Mouse (Mus musculus) retina, adult 2 months (tissue): ENCODE data around the gene Haghl.
A peak's percentile ranks its signal among the peaks of the same experiment; 100 is the strongest.
"Not testable (repeated sequence)": the region's sequence is repeated elsewhere in the genome, so short reads cannot be mapped to it uniquely, and the experiment has no call there.

Source experiments
- DNase-seq: peaks from one replicate; pipeline ENCODE4 v3.0.0-alpha.2; 2012; ENCODE audit warnings: low read depth, low spot score

The Haghl gene

DNA sequence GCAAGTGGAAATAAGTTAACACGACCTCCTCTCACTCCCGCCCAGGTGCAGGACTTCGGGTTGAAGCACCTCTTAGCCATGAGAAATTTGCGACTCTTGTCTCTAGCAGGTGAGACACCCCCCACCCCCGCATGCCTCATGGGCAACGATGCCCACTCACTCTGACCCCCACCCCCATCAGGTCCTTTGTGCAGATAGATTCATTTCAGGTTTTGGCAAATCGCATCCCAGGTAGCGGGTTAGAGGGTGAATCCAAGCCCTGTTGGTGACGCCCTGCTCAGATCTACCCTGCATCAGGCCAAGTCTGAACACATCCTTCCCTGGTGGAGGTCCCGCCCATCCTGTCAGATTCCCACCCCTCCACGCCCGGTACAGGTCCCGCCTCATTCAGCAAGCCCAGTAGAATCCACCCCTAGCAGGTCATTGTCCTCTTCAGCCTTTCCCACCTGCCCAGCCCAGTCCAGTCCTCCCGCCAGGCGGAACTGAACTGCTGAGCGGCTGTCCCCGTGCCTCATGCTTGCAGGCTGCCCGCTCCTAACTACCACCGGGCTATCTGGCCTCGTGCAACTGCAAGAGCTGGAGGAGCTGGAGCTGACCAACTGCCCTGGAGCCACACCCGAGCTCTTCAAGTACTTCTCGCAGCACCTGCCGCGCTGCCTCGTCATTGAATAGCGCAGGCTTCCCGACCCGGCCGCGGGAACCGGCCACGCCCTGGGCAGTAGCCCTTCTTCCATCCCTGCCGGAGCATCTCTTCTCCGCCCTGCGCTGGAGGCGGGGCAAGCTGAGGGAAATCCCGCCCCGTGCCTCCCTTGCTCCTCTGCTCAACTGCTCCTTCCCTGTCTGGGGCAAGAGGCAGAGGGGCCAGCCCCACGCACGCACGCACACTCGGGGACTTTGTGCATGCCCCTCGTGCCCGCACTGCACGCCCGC, 33.6 kb upstream of the Haghl start:
- DNase-seq: no peak

DNA sequence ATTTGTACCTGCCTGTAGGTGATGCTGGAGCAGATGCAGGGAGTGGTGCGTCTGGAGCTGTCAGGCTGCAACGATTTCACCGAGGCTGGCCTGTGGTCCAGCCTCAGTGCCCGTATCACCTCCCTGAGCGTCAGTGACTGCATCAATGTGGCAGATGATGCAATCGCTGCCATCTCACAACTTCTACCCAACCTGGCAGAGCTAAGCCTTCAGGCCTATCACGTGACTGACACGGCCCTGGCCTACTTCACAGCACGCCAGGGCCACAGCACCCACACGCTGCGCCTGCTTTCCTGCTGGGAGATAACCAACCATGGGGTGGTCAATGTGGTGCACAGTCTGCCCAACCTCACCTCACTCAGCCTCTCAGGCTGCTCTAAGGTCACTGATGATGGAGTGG, 32.2 kb upstream of the Haghl start:
- DNase-seq: no peak

DNA sequence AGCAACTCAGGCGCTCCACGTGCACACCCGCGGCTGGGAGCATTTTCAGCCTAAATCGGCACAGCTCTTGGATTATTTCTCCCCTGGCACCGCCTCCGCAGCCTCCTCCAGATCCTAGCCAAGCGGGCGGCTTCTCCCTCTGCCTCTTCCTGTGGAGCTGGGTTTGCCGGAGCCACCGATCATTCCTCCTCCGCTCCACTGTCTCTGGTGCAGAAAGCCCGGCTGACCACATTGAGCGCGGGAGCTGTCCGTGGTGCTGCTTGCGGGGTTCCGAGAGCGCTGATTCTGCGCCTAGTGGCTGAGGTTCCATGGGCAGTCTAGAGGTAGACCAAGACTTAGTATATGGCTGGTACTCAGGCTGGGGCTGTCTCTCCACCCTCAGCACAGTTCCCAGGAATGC, 28.0 kb upstream of the Haghl start:
- no peak for DNase-seq

- no peak for DNase-seq
These were observed 25.4 kb upstream of the Haghl start for GRCm38 (mm10) chr17:25810890-25811289.

- no peak for DNase-seq
These were observed 24.3 kb upstream of the Haghl start for GRCm38 (mm10) chr17:25809606-25810340.

DNA sequence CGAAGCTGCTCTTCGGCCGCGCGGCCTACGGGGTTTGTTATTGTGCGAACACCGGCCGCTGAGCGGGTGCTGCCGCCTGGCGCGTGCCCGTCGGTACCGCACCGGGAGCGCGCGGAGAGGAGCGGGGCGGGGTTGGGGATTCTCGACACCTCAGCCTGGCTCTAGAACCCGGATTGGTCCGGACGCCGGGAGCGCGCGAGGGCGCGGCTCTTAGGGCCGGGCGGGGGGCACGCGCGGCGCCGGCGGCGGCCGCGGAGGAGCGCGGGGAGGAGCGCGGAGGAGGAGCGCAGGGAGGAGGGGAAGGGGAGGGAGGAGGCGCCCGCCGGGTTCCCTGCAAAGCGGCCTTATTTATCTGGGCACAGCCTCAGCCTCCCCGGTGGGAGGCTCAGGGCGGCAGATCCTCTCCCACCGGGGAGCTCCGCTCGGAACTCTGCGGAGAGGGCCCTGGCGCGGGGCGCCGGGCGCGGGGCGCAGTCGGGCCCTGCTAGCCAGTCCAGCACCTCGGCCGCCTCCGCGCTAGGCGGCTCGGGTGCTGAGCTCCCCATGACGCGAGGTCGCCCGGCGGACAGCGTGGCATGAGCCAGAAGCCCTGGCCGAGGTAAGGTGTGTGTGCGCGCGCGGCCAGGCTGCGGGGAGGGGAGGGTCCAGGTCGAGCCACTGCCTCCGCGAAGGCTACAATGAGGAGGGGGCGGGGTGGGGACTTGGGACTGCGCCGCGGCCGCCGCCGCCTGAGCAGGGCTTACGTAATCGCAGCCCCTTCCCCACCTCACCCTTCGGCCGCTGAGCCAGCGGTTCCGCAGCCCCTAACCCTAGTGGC, 23.5 kb upstream of the Haghl start, which contains the start of gene Fbxl16:
Fbxl16 (plus strand) TSS at position 297 of the 817 bp plus-strand sequence.
- DNase-seq: peak; percentile 88

DNA sequence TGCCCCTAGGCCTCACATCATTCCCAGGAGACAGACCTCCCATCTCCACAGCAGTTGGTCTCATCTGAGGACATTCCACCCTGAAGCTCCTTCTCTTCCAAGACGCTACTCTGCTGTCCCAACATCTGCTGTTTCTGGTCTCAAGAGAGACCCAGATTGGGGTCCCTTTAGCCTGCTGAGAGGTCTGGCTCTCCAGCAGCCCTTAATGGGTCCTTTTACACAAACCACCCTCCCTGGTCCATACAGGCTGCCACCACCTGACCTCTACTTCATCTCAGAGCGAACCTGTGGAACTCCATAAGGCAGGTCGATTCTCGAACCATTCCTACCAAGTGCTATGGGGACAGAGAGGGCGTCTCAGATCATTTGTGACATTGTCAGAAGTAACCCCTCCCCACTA, 22.6 kb upstream of the Haghl start:
- DNase-seq: no peak

- not testable (repeated sequence) for DNase-seq
These were observed 22.0 kb upstream of the Haghl start for GRCm38 (mm10) chr17:25807452-25807851.

DNA sequence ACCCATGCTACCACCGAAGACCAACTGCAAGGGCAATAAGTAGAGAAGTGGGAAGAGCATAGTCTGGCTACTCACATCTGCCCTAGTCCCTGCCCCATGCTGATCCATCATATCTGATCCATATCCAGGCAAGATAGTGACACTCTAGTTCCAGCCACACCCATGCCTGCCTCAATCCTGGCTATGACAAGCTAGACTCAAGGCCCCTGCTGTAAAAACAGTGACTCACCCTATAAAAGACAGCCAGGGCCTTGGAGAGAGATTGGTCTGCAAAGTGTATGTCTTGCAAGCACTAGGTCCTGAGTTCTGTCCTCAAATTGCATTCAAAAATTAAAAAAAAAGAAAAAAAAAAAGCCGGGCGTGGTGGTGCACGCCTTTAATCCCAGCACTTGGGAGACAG, 21.0 kb upstream of the Haghl start:
- DNase-seq: no peak

- DNase-seq: no peak
These were observed 17.5 kb upstream of the Haghl start for GRCm38 (mm10) chr17:25802825-25803517.

- DNase-seq: no peak
These were observed 15.6 kb upstream of the Haghl start for GRCm38 (mm10) chr17:25801029-25801428.

DNA sequence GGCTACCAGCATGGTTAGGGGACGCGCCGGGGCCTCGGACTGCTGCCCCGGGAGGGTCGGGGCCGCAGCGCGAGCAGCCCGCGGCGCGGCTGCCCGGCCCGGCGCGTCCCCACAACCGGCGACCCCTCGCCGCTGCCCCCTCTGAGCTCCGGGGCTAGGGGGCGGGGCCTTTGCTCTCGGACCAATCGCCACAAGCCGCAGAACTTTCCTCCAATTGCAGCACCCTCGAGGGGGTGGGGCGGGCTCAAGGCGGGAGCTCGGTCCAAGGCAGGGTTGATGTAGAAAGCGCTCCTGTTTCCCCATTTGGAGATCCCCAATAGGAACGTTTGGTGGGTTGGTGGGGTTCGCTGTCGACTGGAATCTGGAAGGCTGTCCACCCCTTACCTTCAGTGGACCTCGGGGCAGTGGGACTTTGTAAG, 11.5 kb upstream of the Haghl start, which contains the start of gene Metrn:
Metrn (minus strand) TSS at position 186 of the 419 bp plus-strand sequence.
- no peak for DNase-seq

DNA sequence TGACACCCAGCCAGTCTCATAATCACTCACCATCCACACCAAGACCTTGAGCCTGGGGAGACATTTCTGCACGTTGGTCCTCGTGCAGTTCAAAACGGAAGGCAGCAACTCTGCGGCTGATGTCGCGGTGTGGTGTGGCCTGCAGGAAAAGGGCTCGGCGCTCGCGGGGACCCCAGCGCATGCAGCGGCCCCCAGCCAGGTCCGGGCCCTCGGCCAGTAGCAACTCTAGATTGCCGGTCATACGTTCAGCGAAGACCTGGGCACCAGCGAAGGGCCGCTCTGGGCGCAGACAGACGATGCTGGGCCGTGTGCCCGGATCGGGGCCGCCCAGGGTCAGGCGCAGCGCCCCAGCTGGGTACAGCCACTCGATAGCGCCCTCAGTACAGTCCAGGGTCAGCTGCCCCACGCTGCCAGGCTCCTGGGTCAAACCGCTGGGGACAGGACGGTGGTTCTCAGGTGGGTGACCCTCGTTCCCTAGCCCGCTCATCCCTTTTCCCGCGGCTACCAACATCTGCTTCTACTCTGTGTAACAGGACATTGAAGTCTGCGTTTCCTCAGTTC, 10.8 kb upstream of the Haghl start:
- DNase-seq: no peak

DNA sequence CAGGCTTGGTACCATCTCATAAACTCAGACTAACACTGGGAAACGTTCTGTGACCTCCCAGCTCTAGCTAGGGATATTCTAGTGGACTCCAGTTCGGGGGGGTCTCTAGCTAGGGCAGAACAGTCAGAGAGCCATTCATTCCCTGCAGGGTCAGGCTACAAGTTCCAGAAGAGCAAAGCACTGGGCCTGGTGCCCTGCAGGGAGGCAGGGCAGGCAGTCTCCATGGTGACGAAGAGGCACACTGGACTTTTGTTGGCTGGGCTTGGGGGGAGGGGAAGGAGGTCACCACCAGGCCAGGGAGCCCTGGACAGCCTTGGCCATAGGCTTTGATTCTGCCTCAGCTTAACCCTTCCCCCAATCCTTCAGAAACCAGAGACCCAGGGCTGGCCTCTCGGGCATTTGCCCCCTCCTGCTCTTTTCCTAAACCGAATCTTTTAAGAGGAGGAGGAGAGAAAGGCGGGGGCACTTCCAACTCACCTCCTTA, 10.2 kb upstream of the Haghl start, which contains the start of gene AC134908.4:
AC134908.4 (minus strand) TSS at position 51 of the 484 bp plus-strand sequence.
- no peak for DNase-seq

DNA sequence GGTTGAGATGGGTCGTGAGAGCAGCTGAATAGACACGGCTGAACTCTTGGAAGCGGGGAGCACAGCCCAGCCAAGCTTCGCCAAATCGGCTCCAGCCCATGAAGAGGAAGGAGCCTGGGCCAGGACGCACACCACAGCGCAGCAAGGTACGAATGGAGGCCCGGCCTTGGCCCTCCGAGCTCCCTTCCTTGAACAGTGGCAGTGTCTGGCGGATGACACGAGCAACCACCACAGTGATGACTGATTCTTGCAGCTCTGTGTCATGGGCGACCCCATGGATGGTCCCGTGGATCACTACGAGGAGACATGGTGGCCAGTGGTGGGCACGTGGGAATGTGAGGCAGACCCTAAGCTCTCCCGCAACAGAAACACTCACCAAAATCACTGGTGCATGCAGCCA, 9.5 kb upstream of the Haghl start:
- DNase-seq: no peak

DNA sequence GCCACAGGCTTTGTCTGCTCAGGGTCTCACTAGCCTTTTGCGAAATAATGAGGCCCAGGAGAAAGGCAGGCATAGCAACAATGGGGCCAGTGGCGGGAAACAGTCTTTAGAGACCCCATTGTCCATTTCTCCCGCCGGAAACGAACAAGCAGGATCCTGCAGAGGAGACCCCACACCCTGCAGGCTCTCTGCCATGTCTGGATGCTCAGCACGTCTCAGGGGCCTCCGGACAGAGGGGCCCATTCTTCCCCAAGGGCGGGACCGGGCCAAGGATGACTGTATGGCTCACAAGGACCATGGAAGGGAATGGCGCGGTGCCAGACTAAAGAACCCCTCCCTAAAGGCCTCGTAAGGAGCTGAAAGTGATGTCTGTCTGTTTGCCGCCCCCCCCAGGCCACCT, 8.7 kb upstream of the Haghl start:
- DNase-seq: no peak

GRCm38 (mm10) chr17:25792615-25793014, 7.1 kb upstream of the Haghl start, which contains the start of gene Fam173a:
TSS of gene Fam173a (minus strand) at chr17:25792901.
- no peak for DNase-seq

GRCm38 (mm10) chr17:25791843-25792527, 6.5 kb upstream of the Haghl start:
- DNase-seq: peak; percentile 74

DNA sequence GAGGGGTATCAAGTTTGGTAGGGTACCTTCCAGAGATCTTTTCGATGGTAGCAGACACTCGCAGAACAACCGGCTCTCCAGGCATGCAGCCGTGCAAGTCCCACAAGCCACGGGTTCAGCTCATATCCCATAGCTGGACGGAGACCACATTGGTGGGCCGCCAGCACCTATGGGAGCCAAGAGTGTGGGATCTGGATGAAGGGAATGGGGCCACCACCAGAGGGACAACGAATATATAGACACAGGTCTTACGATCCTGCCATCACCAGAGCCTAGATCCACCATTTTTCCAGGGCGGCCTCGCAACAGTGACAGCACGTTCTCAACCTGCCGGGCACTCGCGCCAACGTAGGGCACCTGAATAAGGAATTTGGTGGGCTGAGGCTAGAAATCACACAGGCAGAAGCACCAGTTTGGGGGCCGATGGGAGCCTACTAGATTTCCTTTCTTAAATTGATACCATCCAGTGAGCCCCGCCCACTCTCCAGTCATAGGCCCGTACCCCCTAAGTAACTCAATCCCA, 5.9 kb upstream of the Haghl start:
- no peak for DNase-seq
